Mouse (Mus musculus): ENCODE data around the gene Ube2h. TPM values are rescaled to one million over a fixed set of nuclear protein-coding genes. Genes with fewer than 3 reads are reported as not detected.

The Ube2h gene
- total and polyA plus RNA-seq, 2 experiments from 2014 or later: 30.4 to 31.9 TPM

DNA sequence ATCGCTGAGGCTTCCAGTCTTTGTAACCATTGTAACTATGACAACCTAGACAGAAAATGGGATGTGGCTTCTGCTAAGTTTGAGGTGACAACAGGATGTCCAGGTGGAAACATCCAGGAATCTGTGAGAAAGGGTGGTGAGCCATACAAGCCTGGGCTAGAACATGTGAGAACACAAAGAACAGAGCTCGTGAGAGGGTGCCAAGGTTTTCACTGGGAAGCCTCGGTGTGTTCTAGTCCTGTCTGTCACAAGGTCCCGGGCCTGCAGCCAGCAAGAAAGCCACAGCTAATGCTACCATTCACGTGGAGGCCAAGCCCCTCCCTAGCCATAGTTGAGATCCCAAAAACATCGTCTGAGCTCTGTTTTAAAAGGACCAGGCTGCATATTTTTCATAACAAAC is 42.4 kb upstream of the Ube2h start:
- DNase-seq (ENCODE audit: low spot score) (peak; percentile 51), ATAC-seq (ENCODE audit: insufficient read depth, low read depth) (0 out of 2 replicates have a peak, but pooled peaks have one; percentile 40)
- Histone ChIP-seq H3K9me3 (replicated peaks; ENCODE audit: control insufficient read depth, low read length) (no peaks in the 10 kb centered on the region), H3K4me3 (ENCODE audit: low read depth, low read length) (no peak overlapping the region), H3K4me2 (ENCODE audit: low read depth, low read length) (no peak overlapping the region), H3K36me3 (replicated peaks; ENCODE audit: control insufficient read depth, insufficient read depth, low read length) (no peaks in the 10 kb centered on the region), H3K9ac (replicated peaks; ENCODE audit: low read depth, low read length) (no peak overlapping the region), H3K27me3 (ENCODE audit: control insufficient read depth, insufficient read depth, low read length) (no peaks in the 10 kb centered on the region), H3K27ac (ENCODE audit: low read depth) (no peak overlapping the region), H3K4me1 (ENCODE audit: control insufficient read depth, insufficient read depth) (0 out of 2 replicates have a peak, but pooled peaks cover 4% of the 10 kb centered on the region)
- 25% methylated on average over 6 of the region's 6 CpGs for WGBS
- TF ChIP-seq EP300 (IDR thresholded peaks at IDR 0.05; ENCODE audit: low read depth) (no peak), CTCF (IDR thresholded peaks at IDR 0.05; ENCODE audit: low read depth) (no peak)

DNA sequence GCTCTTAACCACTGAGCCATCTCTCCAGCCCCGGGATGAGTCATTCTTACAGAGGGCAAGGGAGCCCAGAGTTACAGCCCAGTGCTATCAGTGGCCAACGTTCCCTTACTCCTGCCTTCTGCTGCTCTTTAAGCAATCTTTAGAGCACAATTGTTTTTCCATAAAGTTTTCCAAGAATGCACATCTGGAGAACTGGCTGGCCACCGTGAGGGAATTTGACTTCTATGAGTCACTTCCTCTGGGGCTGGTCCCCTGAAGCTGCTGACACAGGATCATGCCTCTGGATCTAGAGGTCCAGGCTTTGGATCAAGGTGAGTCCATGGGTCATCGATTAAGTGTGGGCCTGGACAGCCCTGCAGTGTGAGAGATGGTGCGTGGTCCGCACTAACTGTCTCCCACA is 39.7 kb upstream of the Ube2h start:
- Histone ChIP-seq H3K4me1 (ENCODE audit: control insufficient read depth, insufficient read depth) (peaks cover 12% of the 10 kb centered on the region), H3K9ac (replicated peaks; ENCODE audit: low read depth, low read length) (no peak overlapping the region), H3K4me2 (ENCODE audit: low read depth, low read length) (no peak overlapping the region), H3K9me3 (replicated peaks; ENCODE audit: control insufficient read depth, low read length) (no peaks in the 10 kb centered on the region), H3K36me3 (replicated peaks; ENCODE audit: control insufficient read depth, insufficient read depth, low read length) (no peaks in the 10 kb centered on the region), H3K27me3 (ENCODE audit: control insufficient read depth, insufficient read depth, low read length) (no peaks in the 10 kb centered on the region), H3K4me3 (ENCODE audit: low read depth, low read length) (no peak overlapping the region), H3K27ac (ENCODE audit: low read depth) (peak overlapping the region; percentile 70)
- ATAC-seq (ENCODE audit: insufficient read depth, low read depth) (peak; percentile 73), DNase-seq (ENCODE audit: low spot score) (peak; percentile 71)
- TF ChIP-seq EP300 (IDR thresholded peaks at IDR 0.05; ENCODE audit: low read depth) (no peak), CTCF (IDR thresholded peaks at IDR 0.05; ENCODE audit: low read depth) (no peak)
- WGBS: 47% methylated on average over 6 of the region's 6 CpGs

DNA sequence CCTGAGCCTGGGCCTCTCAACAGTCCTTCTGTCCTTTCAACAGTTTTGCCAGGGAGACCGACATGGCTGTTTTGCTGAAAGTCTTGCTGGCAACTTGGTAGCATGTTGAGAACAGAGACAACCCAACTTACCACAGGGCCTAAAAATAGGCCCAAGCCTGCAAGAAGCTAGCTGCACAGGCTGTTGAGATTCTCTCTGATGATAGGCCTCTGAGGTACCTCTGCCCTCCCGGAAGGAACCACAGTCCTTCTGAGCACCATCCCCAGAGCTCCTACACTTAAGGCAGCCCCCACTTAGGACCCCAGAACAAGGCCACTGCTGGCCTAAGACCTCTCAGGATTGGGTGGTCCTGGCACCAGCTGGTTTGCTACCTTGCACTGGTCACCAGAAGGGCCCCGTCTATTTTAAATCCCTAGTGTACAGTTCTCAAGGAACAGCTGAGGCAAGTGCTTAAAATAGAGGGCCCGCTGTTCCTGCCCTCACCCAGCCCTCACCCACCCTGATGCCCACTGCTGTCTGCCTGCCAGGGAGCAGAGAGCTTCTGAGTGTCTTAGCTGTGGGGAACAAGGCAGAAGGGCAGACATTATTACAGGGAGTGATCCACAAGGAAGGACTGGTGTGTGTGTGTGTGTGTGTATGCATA is 36.0 kb upstream of the Ube2h start:
- peak; percentile 45; the same call in 1 of the 2 replicates for ATAC-seq (ENCODE audit: insufficient read depth, low read depth)
- no peak overlapping the region for H3K9ac ChIP-seq (replicated peaks; ENCODE audit: low read depth, low read length)

DNA sequence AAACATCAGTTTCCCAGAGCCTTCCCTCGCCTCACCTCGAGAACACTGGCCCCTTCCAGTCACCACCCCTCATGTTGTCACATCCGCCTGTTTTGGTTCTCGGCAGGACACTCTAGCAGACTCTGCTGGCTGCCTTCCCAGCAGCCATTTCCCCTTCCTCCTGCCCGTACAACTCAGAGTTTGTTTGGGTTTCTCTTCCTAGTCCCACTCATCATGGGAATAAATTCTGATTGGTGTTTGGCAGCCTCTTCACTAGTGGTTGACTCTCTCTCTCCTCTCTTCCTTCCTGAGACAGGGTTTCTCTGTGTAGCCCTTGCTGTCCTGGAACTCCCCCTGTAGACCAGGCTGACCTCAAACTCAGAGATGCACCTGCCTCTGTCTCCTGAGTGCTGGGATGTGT is 32.6 kb upstream of the Ube2h start:
- Histone ChIP-seq H3K4me3 (ENCODE audit: low read depth, low read length) (no peak overlapping the region), H3K9ac (replicated peaks; ENCODE audit: low read depth, low read length) (no peak overlapping the region), H3K9me3 (replicated peaks; ENCODE audit: control insufficient read depth, low read length) (no peaks in the 10 kb centered on the region), H3K27me3 (ENCODE audit: control insufficient read depth, insufficient read depth, low read length) (no peaks in the 10 kb centered on the region), H3K4me1 (ENCODE audit: control insufficient read depth, insufficient read depth) (peaks cover 12% of the 10 kb centered on the region), H3K36me3 (replicated peaks; ENCODE audit: control insufficient read depth, insufficient read depth, low read length) (no peaks in the 10 kb centered on the region), H3K4me2 (ENCODE audit: low read depth, low read length) (no peak overlapping the region), H3K27ac (ENCODE audit: low read depth) (peak overlapping the region; percentile 60)
- 3% methylated on average over 5 of the region's 5 CpGs for WGBS
- ATAC-seq (ENCODE audit: insufficient read depth, low read depth) (peak; percentile 80), DNase-seq (ENCODE audit: low spot score) (peak; percentile 88)
- TF ChIP-seq EP300 (IDR thresholded peaks at IDR 0.05; ENCODE audit: low read depth) (no peak), CTCF (IDR thresholded peaks at IDR 0.05; ENCODE audit: low read depth) (peak; percentile 9; the same call in 1 of the 2 replicates)

More for the DNA sequence above, 36.0 kb upstream of the Ube2h start:
- Histone ChIP-seq H3K4me3 (ENCODE audit: low read depth, low read length) (no peak overlapping the region), H3K36me3 (replicated peaks; ENCODE audit: control insufficient read depth, insufficient read depth, low read length) (no peaks in the 10 kb centered on the region), H3K4me2 (ENCODE audit: low read depth, low read length) (no peak overlapping the region), H3K4me1 (ENCODE audit: control insufficient read depth, insufficient read depth) (peaks cover 8% of the 10 kb centered on the region), H3K27ac (ENCODE audit: low read depth) (peak overlapping the region; percentile 57), H3K9me3 (replicated peaks; ENCODE audit: control insufficient read depth, low read length) (no peaks in the 10 kb centered on the region), H3K27me3 (ENCODE audit: control insufficient read depth, insufficient read depth, low read length) (no peaks in the 10 kb centered on the region)
- no peak for DNase-seq (ENCODE audit: low spot score)
- TF ChIP-seq CTCF (IDR thresholded peaks at IDR 0.05; ENCODE audit: low read depth) (no peak), EP300 (IDR thresholded peaks at IDR 0.05; ENCODE audit: low read depth) (no peak)
- WGBS: 28% methylated on average over 4 of the region's 4 CpGs

DNA sequence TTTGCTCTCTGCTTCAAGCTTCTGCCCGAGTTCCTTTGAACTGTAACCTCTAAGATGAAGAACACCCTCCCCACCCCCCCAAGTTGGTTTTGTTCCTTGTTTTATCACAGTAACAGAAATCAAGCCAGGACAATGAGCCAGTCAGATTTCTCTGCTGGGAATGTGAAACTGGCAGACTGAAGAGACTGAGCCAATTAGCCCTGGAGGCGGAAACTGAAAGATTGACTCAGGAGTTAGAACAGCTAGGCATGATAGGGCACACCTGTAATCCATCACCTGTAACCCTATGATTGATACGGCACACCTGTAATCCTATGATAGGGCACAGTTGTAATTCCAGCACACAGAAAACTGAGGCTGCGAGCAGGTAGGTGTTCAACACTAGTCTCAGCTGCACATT is 27.9 kb upstream of the Ube2h start:
- Histone ChIP-seq H3K9me3 (replicated peaks; ENCODE audit: control insufficient read depth, low read length) (no peaks in the 10 kb centered on the region), H3K9ac (replicated peaks; ENCODE audit: low read depth, low read length) (no peak overlapping the region), H3K4me3 (ENCODE audit: low read depth, low read length) (no peak overlapping the region), H3K27me3 (ENCODE audit: control insufficient read depth, insufficient read depth, low read length) (no peaks in the 10 kb centered on the region), H3K4me1 (ENCODE audit: control insufficient read depth, insufficient read depth) (peaks cover 4% of the 10 kb centered on the region), H3K4me2 (ENCODE audit: low read depth, low read length) (no peak overlapping the region), H3K27ac (ENCODE audit: low read depth) (no peak overlapping the region), H3K36me3 (replicated peaks; ENCODE audit: control insufficient read depth, insufficient read depth, low read length) (no peaks in the 10 kb centered on the region)
- DNase-seq (ENCODE audit: low spot score) (no peak), ATAC-seq (ENCODE audit: insufficient read depth, low read depth) (no peak)
- TF ChIP-seq CTCF (IDR thresholded peaks at IDR 0.05; ENCODE audit: low read depth) (no peak), EP300 (IDR thresholded peaks at IDR 0.05; ENCODE audit: low read depth) (no peak)
- 58% methylated on average over 4 of the region's 4 CpGs for WGBS

DNA sequence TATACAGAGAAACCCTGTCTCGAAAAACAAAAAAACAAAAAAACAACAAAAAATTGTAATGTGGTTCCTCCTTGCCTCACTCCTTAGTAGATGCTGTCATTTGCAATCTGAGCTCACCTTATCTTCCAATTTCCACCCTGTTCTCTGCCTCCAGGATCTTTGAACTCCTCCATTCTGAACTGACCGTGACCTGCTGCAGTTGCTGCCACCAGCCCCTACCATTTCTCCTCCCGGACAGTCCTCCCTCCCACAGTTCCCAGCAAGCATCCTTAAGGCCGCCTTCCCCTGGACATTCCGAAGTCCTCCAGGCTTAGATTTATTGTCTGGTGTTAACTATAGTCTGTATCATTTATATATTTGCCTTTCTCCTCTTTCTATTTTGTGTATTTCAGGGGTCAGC is 26.4 kb upstream of the Ube2h start:
- TF ChIP-seq CTCF (IDR thresholded peaks at IDR 0.05; ENCODE audit: low read depth): no peak
- no peak for TF ChIP-seq EP300 (IDR thresholded peaks at IDR 0.05; ENCODE audit: low read depth)
- WGBS: 80% methylated on average over 5 of the region's 5 CpGs
- Histone ChIP-seq H3K27ac (ENCODE audit: low read depth) (no peak overlapping the region), H3K27me3 (ENCODE audit: control insufficient read depth, insufficient read depth, low read length) (no peaks in the 10 kb centered on the region), H3K4me2 (ENCODE audit: low read depth, low read length) (no peak overlapping the region), H3K9me3 (replicated peaks; ENCODE audit: control insufficient read depth, low read length) (no peaks in the 10 kb centered on the region), H3K4me1 (ENCODE audit: control insufficient read depth, insufficient read depth) (peaks cover 4% of the 10 kb centered on the region), H3K4me3 (ENCODE audit: low read depth, low read length) (no peak overlapping the region), H3K9ac (replicated peaks; ENCODE audit: low read depth, low read length) (no peak overlapping the region), H3K36me3 (replicated peaks; ENCODE audit: control insufficient read depth, insufficient read depth, low read length) (no peaks in the 10 kb centered on the region)
- DNase-seq (ENCODE audit: low spot score): no peak
- ATAC-seq (ENCODE audit: insufficient read depth, low read depth): no peak
